Mouse (Mus musculus): ENCODE data around the gene Sh3pxd2a. TPM values are rescaled to one million over a fixed set of nuclear protein-coding genes. Genes with fewer than 3 reads are reported as not detected.

Sh3pxd2a gene
- polyA plus RNA-seq, 1 experiment from 2014 or later = 0.62 TPM

DNA sequence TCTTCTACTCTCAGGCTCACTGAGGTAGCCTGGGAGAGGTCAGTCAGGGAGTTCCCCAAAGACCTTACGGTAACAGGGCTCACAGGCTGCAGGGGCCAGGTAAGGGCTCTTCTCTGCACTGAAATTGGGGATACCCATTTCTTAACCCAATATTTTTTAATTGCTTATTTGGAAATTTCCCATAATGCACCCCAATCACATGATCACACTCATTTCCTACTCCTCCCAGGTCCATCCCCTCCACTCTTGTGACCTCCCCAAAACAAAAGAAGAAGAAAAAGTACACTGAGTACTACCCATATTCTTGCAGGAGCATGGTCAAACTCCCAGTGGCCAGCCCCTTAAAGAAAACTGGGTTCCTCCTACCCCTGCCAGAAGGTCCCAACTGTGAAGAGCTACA is 135.1 kb downstream of the Sh3pxd2a start:
- Histone ChIP-seq H3K4me2 (no peak overlapping the region), H3K9me3 (replicated peaks) (no peaks in the 10 kb centered on the region), H3K27me3 (no peaks in the 10 kb centered on the region), H3K4me1 (replicated peaks) (peaks cover 26% of the 10 kb centered on the region), H3K27ac (no peak overlapping the region), H3K9ac (no peak overlapping the region), H3K4me3 (replicated peaks) (no peak overlapping the region), H3K36me3 (no peaks in the 10 kb centered on the region)
- ATAC-seq (ENCODE audit: low read depth) (no peak), DNase-seq (no peak)
- 77% methylated on average over 1 of the region's 1 CpGs for WGBS (ENCODE audit: insufficient replicate concordance)

GRCm38 (mm10) chr19:47327896-47328882 is 136.0 kb downstream of the Sh3pxd2a start:
- Histone ChIP-seq H3K4me2 (no peak overlapping the region), H3K4me3 (replicated peaks) (no peak overlapping the region), H3K4me1 (replicated peaks) (peaks cover 25% of the 10 kb centered on the region), H3K9ac (no peak overlapping the region), H3K27me3 (no peaks in the 10 kb centered on the region), H3K36me3 (no peaks in the 10 kb centered on the region), H3K9me3 (replicated peaks) (no peaks in the 10 kb centered on the region), H3K27ac (no peak overlapping the region)
- ATAC-seq (ENCODE audit: low read depth) (no peak), DNase-seq (no peak)
- WGBS (ENCODE audit: insufficient replicate concordance) = 36% methylated on average over 11 of the region's 11 CpGs

DNA sequence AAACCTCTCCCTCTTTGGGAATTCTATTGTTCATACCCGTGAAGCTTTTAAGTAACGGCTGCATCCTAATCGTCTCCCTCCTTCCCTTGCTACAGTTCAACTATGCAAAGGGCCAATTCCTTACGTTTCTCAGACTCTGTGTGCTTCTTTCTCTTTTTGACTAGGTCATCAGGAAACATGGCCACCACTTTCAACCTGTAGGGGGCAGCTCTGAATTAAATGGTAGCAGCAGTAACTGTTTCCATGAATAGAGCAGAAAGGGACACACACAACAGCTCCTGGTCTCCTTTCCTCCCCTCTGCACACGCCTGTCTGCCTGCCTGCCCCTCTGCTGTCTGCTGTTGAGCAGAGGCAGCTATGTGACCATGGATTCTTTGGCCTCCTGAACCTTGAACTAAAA is 138.3 kb downstream of the Sh3pxd2a start:
- 43% methylated on average over 5 of the region's 5 CpGs for WGBS (ENCODE audit: insufficient replicate concordance)
- Histone ChIP-seq H3K27me3 (no peaks in the 10 kb centered on the region), H3K4me2 (no peak overlapping the region), H3K9me3 (replicated peaks) (no peaks in the 10 kb centered on the region), H3K27ac (no peak overlapping the region), H3K9ac (no peak overlapping the region), H3K4me1 (replicated peaks) (peaks cover 24% of the 10 kb centered on the region), H3K36me3 (no peaks in the 10 kb centered on the region), H3K4me3 (replicated peaks) (no peak overlapping the region)
- no peak for DNase-seq
- ATAC-seq (ENCODE audit: low read depth) = no peak

DNA sequence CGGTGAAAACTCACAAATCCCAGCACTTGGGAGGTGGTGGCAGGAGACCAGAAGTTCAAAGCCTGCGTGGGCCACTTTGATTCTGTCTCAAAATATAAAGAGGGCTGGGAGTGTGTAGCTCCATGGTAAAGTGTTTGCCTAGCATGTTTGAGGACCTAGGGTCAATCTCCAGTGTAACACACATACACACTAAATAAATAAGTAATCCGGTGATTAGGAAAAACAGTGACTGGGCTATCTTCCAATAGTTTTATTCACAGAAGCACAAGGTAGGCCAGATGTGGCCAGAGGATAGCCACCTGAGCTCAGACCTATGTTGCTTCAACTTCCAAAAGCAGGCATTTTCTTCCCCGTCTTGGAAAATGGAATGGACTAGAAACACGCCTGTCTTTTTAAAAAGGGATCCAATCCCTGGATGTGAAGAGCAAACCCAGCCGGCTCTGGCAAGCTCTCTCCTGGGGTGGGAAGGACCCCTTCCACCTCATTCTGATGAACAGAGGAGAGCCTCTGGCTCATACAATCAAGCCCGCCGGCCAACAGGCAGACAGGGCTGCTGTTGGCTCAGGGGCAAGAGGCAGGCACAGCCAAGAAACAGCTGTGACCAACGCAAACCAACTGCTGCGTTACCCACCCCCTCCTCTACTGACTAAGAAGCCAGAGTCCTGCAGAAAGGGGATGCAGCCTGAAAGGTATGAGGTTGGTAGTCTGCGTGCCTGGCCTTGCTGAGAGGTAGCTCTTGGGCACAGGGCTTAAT is 140.9 kb downstream of the Sh3pxd2a start:
- H3K9me3 ChIP-seq (replicated peaks) = no peaks in the 10 kb centered on the region
- no peaks in the 10 kb centered on the region for H3K36me3 ChIP-seq
- DNase-seq = no peak
- H3K9ac ChIP-seq = no peak overlapping the region
- no peak overlapping the region for H3K27ac ChIP-seq
- 76% methylated on average over 11 of the region's 11 CpGs for WGBS (ENCODE audit: insufficient replicate concordance)
- no peak overlapping the region for H3K4me3 ChIP-seq (replicated peaks)
- no peak for ATAC-seq (ENCODE audit: low read depth)
- H3K4me2 ChIP-seq = no peak overlapping the region
- no peaks in the 10 kb centered on the region for H3K27me3 ChIP-seq
- H3K4me1 ChIP-seq (replicated peaks) = peaks cover 30% of the 10 kb centered on the region

DNA sequence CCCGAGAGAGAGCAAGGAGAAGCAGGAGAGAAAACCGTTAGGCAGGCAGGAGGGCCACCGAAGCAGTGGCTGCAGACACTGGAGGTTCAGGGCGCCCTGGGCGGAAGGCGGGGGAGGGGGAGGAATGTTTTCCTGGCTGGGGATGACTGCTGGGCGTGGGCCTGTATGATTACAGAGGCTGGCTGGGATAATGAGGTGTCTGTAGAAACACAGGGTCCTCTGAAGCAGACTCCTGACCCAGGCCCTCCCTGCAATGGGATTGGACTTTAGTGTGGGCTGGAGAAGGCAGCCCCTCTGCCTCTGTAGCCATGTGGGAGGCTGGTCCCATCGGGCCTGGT is 143.9 kb downstream of the Sh3pxd2a start:
- Histone ChIP-seq H3K9ac (no peak overlapping the region), H3K4me2 (peak overlapping the region; percentile 33; the same call in 1 of the 2 replicates), H3K27ac (no peak overlapping the region), H3K36me3 (no peaks in the 10 kb centered on the region), H3K27me3 (peaks cover 10% of the 10 kb centered on the region), H3K4me1 (replicated peaks) (peaks cover 30% of the 10 kb centered on the region), H3K4me3 (replicated peaks) (0 out of 2 replicates have a peak overlapping the region, but pooled peaks have one; percentile 9), H3K9me3 (replicated peaks) (no peaks in the 10 kb centered on the region)
- 36% methylated on average over 8 of the region's 8 CpGs for WGBS (ENCODE audit: insufficient replicate concordance)
- peak; percentile 37; the same call in 1 of the 2 replicates for ATAC-seq (ENCODE audit: low read depth)
- no peak for DNase-seq

- Histone ChIP-seq H3K4me3 (replicated peaks) (0 out of 2 replicates have a peak overlapping the region, but pooled peaks have one; percentile 9), H3K27ac (no peak overlapping the region), H3K9me3 (replicated peaks) (no peaks in the 10 kb centered on the region), H3K4me1 (replicated peaks) (peaks cover 36% of the 10 kb centered on the region), H3K36me3 (no peaks in the 10 kb centered on the region), H3K9ac (no peak overlapping the region), H3K4me2 (peak overlapping the region; percentile 33), H3K27me3 (peaks cover 15% of the 10 kb centered on the region)
- DNase-seq (no peak), ATAC-seq (ENCODE audit: low read depth) (no peak)
- WGBS (ENCODE audit: insufficient replicate concordance) = 64% methylated on average over 10 of the region's 10 CpGs
These were observed 144.5 kb downstream of the Sh3pxd2a start for GRCm38 (mm10) chr19:47319521-47320330.

DNA sequence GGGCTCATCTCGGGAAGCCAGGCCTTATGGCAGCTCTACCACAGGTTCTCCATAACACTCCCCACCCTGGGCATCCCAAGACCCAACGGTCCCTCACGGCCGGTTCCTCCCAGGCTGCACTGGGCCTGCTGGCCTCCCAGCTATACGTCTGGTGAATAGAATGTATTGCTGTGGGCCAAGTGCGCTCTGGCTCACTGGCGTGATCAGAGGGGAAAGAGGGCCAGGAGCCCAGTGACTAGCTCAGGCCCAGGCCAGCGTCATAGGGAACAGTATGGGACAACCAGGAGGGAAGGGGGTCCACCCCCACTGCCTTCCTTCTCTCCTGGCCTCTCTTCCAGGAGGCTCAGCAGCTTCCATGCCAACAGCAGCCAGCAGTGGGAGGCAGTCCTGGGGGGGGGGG is 145.1 kb downstream of the Sh3pxd2a start:
- WGBS (ENCODE audit: insufficient replicate concordance) = 57% methylated on average over 8 of the region's 8 CpGs
- ATAC-seq (ENCODE audit: low read depth) (no peak), DNase-seq (no peak)
- Histone ChIP-seq H3K27ac (no peak overlapping the region), H3K9me3 (replicated peaks) (no peaks in the 10 kb centered on the region), H3K4me2 (no peak overlapping the region), H3K27me3 (peaks cover 22% of the 10 kb centered on the region), H3K4me1 (replicated peaks) (peaks cover 42% of the 10 kb centered on the region), H3K9ac (no peak overlapping the region), H3K4me3 (replicated peaks) (no peak overlapping the region), H3K36me3 (no peaks in the 10 kb centered on the region)

- H3K4me3 ChIP-seq (replicated peaks) = no peak overlapping the region
- peaks cover 32% of the 10 kb centered on the region for H3K27me3 ChIP-seq
- WGBS (ENCODE audit: insufficient replicate concordance) = 59% methylated on average over 15 of the region's 15 CpGs
- H3K4me1 ChIP-seq (replicated peaks) = peaks cover 53% of the 10 kb centered on the region
- H3K36me3 ChIP-seq = no peaks in the 10 kb centered on the region
- no peak overlapping the region for H3K4me2 ChIP-seq
- no peaks in the 10 kb centered on the region for H3K9me3 ChIP-seq (replicated peaks)
- no peak overlapping the region for H3K27ac ChIP-seq
- no peak overlapping the region for H3K9ac ChIP-seq
- no peak for DNase-seq
- ATAC-seq (ENCODE audit: low read depth) = no peak
These were observed 146.9 kb downstream of the Sh3pxd2a start for GRCm38 (mm10) chr19:47317063-47317938.

- H3K4me1 ChIP-seq (replicated peaks) = peaks cover 52% of the 10 kb centered on the region
- no peaks in the 10 kb centered on the region for H3K9me3 ChIP-seq (replicated peaks)
- H3K27me3 ChIP-seq = peaks cover 32% of the 10 kb centered on the region
- H3K4me2 ChIP-seq = no peak overlapping the region
- H3K27ac ChIP-seq = no peak overlapping the region
- H3K9ac ChIP-seq = no peak overlapping the region
- WGBS (ENCODE audit: insufficient replicate concordance) = 64% methylated on average over 19 of the region's 19 CpGs
- ATAC-seq (ENCODE audit: low read depth) (no peak), DNase-seq (no peak)
- no peak overlapping the region for H3K4me3 ChIP-seq (replicated peaks)
- H3K36me3 ChIP-seq = no peaks in the 10 kb centered on the region
These were observed 147.7 kb downstream of the Sh3pxd2a start for GRCm38 (mm10) chr19:47316288-47317062.

DNA sequence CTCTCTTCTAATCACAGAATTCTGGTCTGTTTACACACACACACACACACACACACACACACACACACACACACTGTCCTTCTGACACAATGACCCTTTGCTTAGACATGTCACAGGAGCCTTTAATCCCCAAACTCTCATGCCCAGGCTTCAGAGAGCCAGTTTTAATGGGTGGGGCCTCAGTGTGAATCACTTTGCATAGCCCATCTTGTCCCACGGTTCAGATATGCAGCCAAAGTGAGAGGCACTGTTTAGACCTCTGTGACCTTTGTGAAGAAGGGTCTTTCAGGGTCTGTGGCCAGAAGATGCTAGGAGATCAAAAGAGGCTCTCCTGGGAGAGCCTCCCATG is 148.3 kb downstream of the Sh3pxd2a start:
- H3K4me1 ChIP-seq (replicated peaks) = peaks cover 46% of the 10 kb centered on the region

More for the DNA sequence above, 148.3 kb downstream of the Sh3pxd2a start:
- no peak overlapping the region for H3K4me2 ChIP-seq
- DNase-seq (no peak), ATAC-seq (ENCODE audit: low read depth) (no peak)
- H3K9ac ChIP-seq = no peak overlapping the region
- peaks cover 32% of the 10 kb centered on the region for H3K27me3 ChIP-seq
- H3K36me3 ChIP-seq = no peaks in the 10 kb centered on the region
- no peak overlapping the region for H3K27ac ChIP-seq
- H3K9me3 ChIP-seq (replicated peaks) = no peaks in the 10 kb centered on the region
- no peak overlapping the region for H3K4me3 ChIP-seq (replicated peaks)
- WGBS (ENCODE audit: insufficient replicate concordance) = 15% methylated on average over 1 of the region's 1 CpGs
